Mouse (Mus musculus): ENCODE data around the gene Phf14.

Phf14 gene

DNA sequence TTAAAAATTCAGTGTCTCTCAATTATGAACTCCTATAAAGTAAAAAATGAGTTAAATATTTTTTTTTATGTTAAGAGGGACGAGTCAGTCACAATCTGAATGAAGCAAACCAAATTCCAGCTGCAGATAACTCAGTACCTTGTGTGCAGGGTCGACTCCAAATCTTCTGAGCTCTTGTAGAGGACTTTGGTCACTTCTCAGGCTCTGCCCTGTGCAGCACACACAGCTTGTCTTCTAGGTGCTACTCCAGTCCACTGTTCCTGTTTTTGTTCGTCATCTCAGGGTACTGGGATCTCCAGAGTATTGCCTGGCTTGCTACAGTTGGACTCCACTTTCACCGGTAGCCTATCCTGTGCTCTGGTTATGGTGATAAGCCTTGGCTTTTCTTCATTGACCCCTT is 113.1 kb downstream of the Phf14 start:
- DNase-seq (ENCODE audit: low spot score in 2 of 2) = no peak

DNA sequence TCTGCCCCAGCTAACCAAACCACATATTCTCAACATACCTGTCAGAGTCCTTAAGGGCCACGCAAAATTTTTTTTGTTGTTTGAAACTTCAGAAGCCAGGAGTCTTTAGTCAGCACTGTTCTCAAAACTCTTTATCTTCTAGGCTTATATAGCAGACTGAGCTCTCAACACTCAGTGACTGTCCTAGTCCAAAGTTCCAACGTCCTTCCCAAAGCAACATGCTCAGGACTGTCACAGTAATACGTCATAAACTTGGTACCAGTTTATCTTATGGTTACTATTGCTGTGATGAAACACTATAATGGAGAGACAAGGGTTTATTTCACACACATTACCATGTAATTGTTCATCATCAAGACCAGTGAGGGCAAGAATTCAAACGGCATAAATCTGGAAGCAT is 113.9 kb downstream of the Phf14 start:
- DNase-seq (ENCODE audit: low spot score in 2 of 2) = no peak

DNA sequence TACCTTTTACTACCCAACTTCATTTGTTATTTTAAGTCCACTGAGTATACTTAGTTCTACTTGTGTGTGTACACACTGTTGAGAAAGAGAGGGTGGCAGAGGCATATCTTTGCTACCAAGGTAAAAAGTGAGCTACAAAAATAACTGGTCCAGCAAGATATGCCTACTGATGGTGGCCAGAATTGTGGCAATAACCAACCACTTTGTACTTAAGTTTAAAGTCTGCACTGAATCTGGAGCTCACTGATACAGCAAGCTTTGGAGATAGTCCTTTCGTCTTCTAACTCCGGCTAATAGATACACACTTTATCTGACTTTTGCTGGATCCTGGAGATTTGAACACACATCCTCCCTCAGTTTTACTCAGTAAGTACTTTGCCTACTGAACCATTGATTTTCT is 115.8 kb downstream of the Phf14 start:
- no peak for DNase-seq (ENCODE audit: low spot score in 2 of 2)

DNA sequence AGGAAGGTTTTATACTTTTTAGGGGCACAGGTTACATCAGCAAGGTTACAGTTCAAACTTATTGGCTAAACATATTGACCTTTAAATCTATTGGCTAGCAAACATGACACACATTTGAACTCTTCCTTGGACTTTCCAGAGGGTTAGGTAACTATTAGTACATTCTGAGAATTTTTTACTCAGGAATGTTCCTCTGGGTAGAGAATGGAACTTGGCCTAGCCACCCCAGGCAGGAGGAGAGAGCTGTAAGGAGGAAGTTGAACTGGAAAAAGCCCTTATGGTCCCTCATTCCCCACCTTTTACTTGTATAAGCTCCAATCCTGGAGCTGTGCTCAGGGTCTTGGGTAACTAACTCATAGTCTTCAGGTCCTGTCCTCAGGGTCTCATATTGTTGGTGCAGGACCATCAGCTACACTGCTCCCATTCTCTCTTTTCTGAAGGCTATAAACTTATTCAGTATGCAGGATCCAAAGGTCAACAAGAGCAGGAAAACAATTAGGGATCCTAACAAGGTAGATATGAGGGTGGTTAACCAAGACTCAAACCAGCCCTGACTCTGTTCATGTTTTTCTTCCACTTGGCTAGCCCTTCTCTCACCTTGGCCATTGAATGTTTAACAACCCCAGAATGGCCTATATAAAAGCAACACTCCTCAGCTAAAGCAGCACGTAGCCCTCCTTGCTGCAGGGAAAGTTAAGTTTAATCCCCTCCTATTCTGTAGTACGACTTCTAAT is 119.4 kb downstream of the Phf14 start:
- DNase-seq (ENCODE audit: low spot score in 2 of 2) = no peak

DNA sequence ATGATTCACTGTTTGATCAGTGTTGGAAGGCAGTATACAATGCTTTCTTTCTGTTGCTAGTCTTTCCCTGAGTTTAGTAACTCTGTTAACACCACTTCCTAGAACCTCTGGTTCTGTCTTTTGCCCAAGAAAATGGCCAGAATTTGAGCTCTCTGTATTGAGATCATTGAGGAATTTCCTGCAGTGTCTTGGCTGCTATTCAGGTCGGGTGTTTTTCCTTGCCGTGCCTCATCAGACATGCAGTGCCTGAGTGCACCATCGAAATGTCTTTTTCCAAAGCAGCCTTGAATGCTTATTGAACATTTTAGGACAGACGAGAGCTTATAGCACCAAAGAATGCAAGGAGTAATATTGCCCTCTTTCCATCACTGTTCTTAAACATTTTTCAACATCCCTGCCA is 127.0 kb downstream of the Phf14 start:
- DNase-seq (ENCODE audit: low spot score in 2 of 2) = no peak

DNA sequence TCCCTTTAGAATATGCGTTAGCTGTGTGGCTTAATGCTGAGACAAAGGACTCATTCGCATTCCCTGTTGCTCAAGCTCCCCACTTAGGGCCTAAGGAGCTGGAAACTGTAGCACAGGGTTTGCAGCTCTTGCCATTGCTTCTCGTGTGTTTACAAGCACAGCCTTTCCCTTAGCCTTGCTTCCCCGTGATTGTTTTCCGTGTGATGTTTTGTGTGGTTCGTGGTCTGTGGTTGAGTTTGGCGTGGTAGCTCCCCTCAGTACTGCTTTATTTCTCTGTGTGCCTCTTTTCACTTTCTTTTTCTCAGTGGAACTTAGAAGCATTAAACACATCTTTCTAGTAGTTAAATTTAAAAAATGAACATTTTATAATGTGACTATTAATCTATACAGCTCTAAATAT is 130.7 kb downstream of the Phf14 start:
- no peak for DNase-seq (ENCODE audit: low spot score in 2 of 2)

DNA sequence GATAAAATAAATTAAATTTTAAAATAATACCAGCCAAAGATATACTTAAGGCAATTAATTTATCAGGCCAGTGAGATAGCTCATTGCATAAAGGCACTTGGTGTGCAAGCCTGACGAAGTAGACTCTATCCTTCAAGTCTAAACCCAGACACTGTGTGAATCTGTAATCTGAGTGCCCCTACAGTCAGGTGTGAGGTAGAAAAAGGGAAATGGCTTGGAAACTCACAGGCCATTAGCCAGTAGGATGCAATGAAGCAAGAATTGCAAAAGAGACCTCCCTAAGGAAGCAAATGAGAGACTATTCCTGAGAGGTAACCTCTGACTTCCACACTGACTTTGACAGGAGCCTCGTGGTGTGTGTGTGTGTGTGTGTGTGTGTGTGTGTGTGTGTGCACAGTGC is 145.3 kb downstream of the Phf14 start:
- DNase-seq (ENCODE audit: low spot score in 2 of 2) = no peak

DNA sequence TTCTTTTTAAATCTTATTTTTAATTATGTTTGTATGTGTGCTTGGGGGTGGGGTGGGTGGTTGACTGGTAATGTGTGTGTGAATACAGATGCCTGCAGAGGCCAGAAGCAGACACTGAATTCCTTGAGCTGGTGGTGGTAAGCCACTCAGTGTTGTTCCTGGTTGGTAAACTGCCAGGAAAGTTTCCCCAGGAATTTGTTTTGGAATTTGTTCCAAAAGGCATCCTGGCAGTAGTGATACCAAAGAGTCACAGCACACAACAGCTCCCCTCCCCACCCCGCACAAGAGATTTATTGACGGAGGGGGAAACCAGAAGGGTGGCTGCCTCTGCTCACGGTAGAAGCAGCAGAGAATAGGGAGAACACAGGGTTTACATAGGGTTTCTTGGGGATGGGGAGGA is 146.5 kb downstream of the Phf14 start:
- no peak for DNase-seq (ENCODE audit: low spot score in 2 of 2)

DNA sequence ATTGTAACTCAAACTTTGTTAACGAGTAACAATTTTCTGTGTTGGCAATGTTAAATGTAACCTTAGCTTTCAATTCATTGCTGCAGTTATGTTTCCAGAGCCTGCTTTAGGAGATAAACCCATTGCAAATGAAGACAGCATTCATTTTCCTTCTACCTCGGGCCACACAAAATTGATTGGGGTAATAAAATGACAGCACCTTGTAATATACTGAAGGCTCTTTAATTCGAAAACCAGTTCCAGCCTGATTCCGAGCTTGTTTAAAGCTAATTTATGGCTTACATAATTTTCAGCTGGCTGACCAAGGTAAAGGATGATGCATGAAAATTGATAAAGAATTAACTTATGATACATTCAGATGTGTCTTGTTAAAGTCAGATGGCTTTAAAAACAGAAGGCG is 151.1 kb downstream of the Phf14 start:
- no peak for DNase-seq (ENCODE audit: low spot score in 2 of 2)

DNA sequence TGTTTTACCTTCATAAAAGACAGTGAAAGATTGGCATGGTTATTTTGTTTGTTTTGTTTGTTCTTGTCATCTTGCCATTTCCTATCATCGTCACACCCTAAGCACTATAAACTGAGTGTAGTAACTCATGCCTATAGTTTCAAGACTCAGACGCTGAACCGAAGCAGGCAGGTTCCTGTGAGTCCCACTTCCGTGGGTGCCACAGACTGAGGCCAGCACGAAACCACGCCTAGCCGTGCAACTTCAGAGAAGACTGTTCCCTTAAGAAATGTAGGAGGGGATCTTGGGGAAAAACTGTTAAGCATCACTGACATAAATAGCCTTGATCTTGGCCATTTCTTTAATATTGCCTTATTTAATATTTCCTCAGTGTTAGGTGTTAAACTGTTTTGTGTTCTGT is 152.4 kb downstream of the Phf14 start:
- no peak for DNase-seq (ENCODE audit: low spot score in 2 of 2)

DNA sequence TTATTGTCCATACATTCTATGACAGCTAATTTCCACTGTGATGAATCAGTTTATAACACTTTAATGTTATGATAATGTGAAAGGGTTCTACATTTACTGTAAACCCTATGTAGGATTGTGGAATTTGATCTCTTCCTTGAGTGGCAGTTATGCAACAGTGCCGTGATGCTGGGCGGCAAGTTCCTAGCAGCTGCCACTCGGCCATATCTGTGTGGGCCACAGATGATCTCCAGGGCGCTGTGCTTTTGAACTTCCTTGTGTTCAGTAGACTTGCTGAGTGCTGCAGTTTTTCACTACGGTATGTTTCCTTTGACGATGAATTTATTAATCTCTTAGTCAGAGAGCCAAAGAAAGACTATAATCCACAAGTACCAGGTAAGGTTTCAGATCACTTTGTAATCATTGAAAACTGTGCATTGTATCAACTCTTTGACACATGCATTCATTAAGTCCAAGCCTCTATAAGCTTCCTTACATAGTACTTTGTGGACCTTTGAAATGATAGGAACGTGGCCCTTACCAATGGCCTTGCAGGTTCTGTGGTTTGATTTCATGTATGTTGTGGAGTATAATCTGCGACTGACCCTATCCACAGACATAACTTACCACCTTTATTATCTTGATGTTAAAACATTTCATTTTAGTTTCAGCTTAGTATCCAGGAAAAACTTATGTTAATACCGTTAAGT is 153.0 kb downstream of the Phf14 start:
- no peak for DNase-seq (ENCODE audit: low spot score in 2 of 2)

DNA sequence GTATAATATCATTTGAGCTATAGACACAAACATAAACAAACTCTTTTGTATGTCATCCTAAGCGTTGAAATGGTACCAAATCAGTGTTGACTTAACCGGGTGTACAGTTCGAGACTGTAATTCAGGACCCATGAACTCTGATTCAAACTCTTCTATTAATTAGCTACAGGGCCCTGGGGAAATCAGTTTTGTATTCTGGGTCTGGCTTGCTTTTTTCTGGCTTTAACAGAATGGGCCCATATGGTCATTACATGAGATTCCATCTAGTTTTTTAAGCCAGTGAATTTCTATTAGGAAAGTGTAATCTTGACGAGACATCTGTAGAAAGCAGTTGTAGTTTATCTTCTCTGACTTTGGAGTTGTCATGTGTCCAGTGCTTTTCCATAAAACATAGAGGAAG is 160.3 kb downstream of the Phf14 start:
- DNase-seq (ENCODE audit: low spot score in 2 of 2) = no peak

DNA sequence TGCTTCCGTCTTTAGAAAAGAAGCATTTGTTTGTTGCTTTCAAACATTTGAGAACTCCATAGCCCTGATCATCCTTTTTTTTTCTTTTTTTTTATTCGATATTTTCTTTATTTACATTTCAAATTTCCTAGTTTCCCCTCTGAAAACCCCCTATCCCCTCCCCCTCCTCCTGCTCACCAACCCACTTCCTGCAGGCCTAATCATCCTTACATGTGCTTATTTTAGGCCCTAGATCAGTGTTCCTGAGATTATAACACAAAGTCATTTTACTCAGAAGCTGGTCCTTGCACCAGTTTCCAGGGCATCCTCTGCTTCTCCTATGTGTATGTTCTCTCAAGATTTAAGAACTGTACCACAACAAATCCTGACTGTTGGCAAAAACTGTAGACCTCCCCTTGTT is 161.7 kb downstream of the Phf14 start:
- DNase-seq (ENCODE audit: low spot score in 2 of 2) = no peak

DNA sequence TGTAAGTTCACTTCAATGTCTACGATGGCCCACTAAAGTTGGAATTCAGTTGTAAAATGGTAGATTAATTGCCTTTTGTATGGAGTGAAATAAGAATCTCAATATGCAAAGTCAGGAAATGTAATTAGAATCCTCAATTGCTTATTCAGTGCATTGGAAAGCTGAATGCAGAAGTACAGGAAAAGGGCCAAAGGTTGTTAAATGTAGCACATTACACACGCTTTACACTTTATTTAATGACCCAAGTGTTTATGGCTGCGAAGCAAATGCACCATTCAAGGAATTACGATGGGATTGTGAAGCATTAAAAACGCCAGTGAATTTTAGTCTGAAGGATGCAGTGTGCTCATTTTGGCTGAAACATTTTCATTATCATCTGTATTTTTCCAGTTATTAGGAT is 167.0 kb downstream of the Phf14 start:
- no peak for DNase-seq (ENCODE audit: low spot score in 2 of 2)

DNA sequence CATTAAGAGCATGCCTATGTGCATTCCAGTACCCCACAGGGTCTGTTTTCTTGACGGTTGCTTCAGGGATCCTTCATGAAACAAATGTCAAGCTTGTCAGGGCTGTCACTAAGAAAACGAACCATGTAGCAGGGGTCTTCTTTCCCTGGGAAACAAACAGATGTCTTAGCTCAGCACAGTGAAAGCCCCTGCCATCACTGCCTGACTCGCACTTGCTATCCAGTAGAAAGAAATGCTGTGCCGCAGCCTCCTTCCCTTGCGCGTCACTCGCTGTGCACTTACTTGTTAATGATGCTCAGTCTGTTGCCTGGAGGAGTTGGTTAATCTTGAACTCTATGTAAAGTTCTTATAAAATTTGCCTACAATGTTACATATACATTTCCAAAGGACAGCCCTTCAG is 169.7 kb downstream of the Phf14 start:
- DNase-seq (ENCODE audit: low spot score in 2 of 2) = no peak

DNA sequence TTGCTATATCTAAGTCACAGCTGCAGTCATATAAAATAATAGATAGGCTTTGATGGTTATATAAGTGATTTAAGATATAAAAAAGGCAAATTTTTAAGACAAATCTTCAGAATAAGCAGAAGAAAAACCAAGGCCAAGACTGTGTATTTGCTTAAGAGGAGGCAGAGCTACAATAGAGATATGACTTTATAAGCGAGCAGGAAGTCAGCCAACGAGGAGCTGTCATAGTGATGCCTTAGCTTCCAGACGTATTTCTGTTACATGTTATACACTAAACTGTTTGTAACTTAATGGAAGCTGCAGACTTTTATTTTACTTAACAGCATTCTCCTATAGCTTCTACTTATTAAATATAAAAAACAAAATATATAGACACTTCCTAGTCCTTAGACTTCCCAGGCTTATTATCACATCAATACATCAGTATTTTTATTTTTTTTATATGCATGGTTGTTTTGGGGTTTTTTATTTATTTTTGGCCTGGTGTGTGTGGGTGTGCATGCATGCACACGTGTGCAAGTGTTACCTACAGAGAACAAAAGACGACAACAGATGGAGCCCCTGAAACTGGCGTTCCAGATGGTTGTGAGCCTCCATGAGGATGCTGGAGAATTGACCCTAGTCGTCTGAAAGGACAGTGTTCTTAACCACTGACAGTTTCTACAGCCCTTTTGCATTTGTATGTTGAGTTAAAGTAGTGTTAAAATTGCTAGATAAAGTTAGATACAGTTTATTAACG is 170.4 kb downstream of the Phf14 start:
- DNase-seq (ENCODE audit: low spot score in 2 of 2) = no peak

DNA sequence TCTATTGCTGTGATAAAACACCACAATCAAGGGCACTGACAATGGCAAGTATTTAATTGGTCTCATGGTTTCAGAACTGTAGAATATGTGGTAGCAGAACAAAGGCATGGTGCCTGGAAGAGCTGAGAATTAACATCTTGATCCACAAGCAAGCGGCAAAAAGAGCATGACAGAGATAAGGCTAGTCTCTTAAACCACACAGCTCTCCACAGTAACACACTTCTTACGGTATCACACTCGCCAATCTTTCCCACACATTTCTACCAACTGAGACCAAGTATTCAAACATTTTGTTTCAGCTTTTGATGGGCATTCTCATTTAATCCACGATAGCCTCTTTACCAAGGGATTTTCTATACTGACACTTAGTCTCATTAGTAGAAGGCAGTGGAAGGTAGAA is 171.7 kb downstream of the Phf14 start:
- DNase-seq (ENCODE audit: low spot score in 2 of 2) = no peak

DNA sequence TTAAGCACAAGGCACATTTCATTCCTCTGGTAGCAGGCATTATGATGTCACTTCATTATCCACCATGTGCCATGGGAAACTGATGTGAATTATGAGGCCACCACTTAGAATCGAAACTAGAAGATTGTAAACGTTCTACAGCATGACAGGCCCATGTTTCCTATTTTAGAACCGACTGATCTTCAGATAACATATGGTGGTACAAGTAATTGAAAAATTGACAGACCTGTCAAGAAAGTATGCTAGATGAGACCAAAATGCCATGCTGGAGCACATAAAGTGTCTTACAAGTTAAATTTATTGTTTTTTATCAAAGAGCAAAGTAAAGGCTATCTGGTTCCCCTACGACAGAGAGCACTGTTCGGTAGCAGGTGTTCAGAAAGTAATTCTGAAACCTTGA is 172.8 kb downstream of the Phf14 start:
- no peak for DNase-seq (ENCODE audit: low spot score in 2 of 2)

DNA sequence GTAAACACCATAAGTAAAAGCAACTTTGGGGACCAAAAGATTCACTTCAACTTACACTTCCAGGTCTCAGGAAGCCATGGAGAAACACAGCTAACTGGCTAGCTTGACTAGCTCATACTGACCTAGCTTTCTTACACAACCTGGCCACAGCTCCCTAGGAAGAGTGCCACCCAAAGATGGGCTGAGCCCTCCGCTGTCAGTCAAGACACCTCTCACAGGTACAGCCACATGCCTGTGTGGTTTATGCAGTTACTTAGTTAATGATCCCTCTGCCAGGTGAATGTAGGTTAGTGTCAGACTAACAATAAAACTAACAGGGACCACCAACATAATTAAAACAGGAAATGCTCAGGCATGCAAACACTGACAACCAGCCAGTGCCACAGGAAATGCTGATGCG is 174.1 kb downstream of the Phf14 start:
- DNase-seq (ENCODE audit: low spot score in 2 of 2) = no peak

DNA sequence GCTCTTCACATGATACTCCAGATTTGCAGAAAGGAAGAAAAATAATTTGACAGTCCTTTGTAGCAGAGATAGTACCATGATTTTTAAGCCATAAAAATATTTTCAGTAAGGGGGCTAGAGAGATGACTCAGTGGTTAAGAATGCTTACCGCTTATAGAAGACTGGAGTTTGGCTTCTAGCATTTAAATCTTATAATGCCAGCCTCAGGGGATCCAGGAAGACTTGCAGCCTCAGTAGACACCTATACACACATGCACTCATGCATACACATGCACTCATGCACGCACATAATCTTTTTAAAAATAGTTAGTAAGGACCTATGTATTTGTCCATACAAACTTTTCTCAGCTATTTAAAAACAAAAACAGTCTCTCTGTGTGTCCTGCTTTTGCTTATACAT is 174.5 kb downstream of the Phf14 start:
- DNase-seq (ENCODE audit: low spot score in 2 of 2) = no peak

DNA sequence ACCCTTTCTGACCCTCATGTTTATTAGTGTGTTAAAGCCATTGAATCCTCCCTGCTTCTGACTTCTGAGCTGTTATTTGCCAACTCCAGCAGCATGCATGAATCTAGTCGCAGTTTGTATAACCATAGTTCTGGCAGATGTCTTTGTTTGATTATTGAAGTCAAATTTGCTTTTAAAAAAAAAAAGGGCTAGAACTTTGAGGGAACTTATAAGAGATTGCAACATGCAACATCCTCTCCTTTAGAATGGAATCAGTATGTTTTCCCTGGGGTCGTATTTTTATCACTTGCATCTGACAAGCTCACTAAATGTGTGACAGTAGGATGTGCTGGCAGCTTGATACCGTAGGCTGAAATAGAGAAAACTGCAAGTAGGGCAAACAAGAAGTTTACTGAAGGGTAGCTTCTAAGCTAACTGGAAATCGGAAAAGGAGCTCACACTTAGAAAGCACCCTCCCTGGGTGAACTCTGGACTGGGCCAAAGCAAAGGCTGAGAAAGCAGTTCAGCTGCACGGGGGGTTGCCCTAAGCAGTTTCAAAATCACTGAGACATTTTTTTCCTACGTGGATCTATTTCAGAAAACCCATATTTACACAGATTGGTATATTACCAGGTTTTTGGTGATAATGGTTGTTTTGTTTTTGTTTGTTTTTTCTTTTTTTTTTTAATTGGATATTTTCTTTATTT is 175.1 kb downstream of the Phf14 start:
- DNase-seq (ENCODE audit: low spot score in 2 of 2) = no peak

DNA sequence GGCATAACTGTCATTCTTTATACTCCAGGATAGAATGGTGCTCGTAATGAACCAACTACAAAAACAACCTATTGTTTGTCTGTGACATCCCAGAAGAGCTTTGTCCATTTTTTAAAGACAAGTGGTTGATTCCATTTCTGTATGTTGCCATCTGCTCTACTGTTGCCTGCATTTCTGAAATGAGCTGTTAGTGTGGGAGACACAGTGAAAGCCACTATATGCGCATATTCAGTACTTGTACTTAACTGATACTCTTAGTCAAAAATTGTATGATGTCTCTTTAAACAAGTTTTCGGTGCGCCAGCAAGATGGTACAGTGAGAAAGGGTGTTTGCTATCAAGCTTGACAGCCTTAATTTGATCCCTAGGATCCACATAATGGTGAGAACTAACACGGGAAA is 177.1 kb downstream of the Phf14 start:
- no peak for DNase-seq (ENCODE audit: low spot score in 2 of 2)
